ENCODE assay signal across 8 mouse cellular contexts in the genomic region with DNA sequence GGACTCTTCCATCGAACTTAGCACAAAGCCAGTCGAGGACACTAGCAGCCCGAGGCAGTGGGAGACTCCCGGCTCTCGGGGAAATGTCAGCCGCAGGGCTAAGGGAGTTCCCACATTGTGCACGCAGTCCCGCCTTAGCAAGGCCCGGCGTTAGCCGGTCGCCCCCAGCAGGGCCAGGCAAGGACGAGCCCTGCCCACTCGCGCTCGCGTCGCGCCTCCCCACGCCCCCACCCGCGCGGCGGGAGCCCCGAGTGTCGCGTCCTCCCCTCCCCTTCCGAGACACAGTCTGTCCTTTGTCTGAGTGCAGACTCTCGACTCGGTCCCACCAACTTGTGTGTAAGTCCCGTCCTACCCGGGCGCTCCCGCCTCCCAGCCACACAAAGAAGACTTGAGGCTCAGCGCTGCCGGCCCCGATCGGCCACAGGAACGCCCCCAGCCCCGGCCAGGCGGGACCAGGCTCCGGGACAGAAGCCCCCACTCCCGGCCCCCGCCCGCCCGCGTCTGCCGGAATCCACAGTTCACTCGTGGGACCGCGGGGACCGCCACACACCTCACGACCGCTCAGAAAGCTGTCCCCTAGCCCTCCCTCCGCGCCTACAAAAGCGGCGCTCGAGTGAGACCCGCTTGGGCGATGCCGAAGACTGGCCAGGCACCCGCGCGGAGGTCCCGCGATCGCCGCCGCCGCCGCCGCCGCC. TPM values are rescaled to one million over a fixed set of nuclear protein-coding genes. Genes with fewer than 3 reads are reported as not detected.
DNase-seq lines count a peak whose midpoint lies in the region; ATAC-seq and TF ChIP-seq lines count a peak whose summit lies in the region.

No protein-coding gene starts in this region.

- H3K4me1 ChIP-seq in embryonic facial prominence, embryonic 14.5 days (ENCODE audit: control insufficient read depth, insufficient read depth, low read length): no peaks in the 10 kb centered on the region
- 0 out of 2 replicates have a peak, but pooled peaks cover 17% of the 10 kb centered on the region for H3K4me1 ChIP-seq in kidney, embryonic 14.5 days (ENCODE audit: control insufficient read depth, insufficient read depth, low read length)
- peaks cover 5% of the 10 kb centered on the region; the same call in 1 of the 2 replicates for H3K4me1 ChIP-seq in limb, embryonic 15.5 days
- H3K4me1 ChIP-seq in midbrain, postnatal 0 days (ENCODE audit: insufficient read depth, low read length): no peaks in the 10 kb centered on the region

- DNase-seq in 3134 (ENCODE audit: extremely low read depth, insufficient read length, low spot score): peak; percentile 82
- peak; percentile 38 to 48 for DNase-seq in adrenal gland, postnatal 4 days (ENCODE audit: low spot score in 2 of 2)
- DNase-seq in embryonic facial prominence, embryonic 14.5 days (ENCODE audit: low spot score): peak; percentile 89
- peak; percentile 59 for DNase-seq in heart, adult 8-10 months (ENCODE audit: low spot score)
- peak; percentile 75 for DNase-seq in midbrain, postnatal 0 days (ENCODE audit: low spot score)
- DNase-seq in spleen, postnatal 14 days (ENCODE audit: low spot score in 2 of 2): peak; percentile 59 to 68

- H3K9me3 ChIP-seq in embryonic facial prominence, embryonic 14.5 days (ENCODE audit: control insufficient read depth, low read length): no peaks in the 10 kb centered on the region
- no peaks in the 10 kb centered on the region for H3K9me3 ChIP-seq in kidney, embryonic 14.5 days (ENCODE audit: control insufficient read depth, low read length)
- H3K9me3 ChIP-seq in limb, embryonic 15.5 days: no peaks in the 10 kb centered on the region
- H3K9me3 ChIP-seq in midbrain, postnatal 0 days (ENCODE audit: low read length): no peaks in the 10 kb centered on the region

- TF ChIP-seq CTCF in midbrain, postnatal 0 days (IDR thresholded peaks at IDR 0.05): no peak

- peak overlapping the region; percentile 66 for H3K4me3 ChIP-seq in embryonic facial prominence, embryonic 14.5 days (ENCODE audit: low read depth, low read length)
- peak overlapping the region; percentile 91 for H3K4me3 ChIP-seq in kidney, embryonic 14.5 days (ENCODE audit: low read length)
- H3K4me3 ChIP-seq in limb, embryonic 15.5 days: peak overlapping the region; percentile 92
- peak overlapping the region; percentile 98 for H3K4me3 ChIP-seq in midbrain, postnatal 0 days (ENCODE audit: low read depth, low read length)

- ATAC-seq in embryonic facial prominence, embryonic 14.5 days (ENCODE audit: low read depth): peak; percentile 67
- ATAC-seq in kidney, embryonic 14.5 days (ENCODE audit: low FRiP score, low TSS enrichment): peak; percentile 73
- ATAC-seq in limb, embryonic 15.5 days (ENCODE audit: insufficient number of reproducible peaks, low FRiP score, low TSS enrichment, low read depth): peak; percentile 64
- peak; percentile 73 for ATAC-seq in midbrain, postnatal 0 days (ENCODE audit: low FRiP score)

- peak overlapping the region; percentile 91 for H3K9ac ChIP-seq in embryonic facial prominence, embryonic 14.5 days (ENCODE audit: low read depth, low read length)
- peak overlapping the region; percentile 100 for H3K9ac ChIP-seq in kidney, embryonic 14.5 days (ENCODE audit: low read depth, low read length)
- H3K9ac ChIP-seq in limb, embryonic 15.5 days: peak overlapping the region; percentile 97
- H3K9ac ChIP-seq in midbrain, postnatal 0 days (replicated peaks; ENCODE audit: low read length, poor library complexity, severe bottlenecking): peak overlapping the region; percentile 93

- H3K4me2 ChIP-seq in embryonic facial prominence, embryonic 14.5 days (ENCODE audit: low read depth, low read length): peak overlapping the region; percentile 77
- H3K4me2 ChIP-seq in kidney, embryonic 14.5 days (replicated peaks; ENCODE audit: low read depth, low read length): peak overlapping the region; percentile 46
- H3K4me2 ChIP-seq in limb, embryonic 15.5 days: peak overlapping the region; percentile 83
- peak overlapping the region; percentile 72 for H3K4me2 ChIP-seq in midbrain, postnatal 0 days (ENCODE audit: low read depth, low read length, poor library complexity, severe bottlenecking)

- H3K27ac ChIP-seq in embryonic facial prominence, embryonic 14.5 days (replicated peaks; ENCODE audit: low read depth, low read length): peak overlapping the region; percentile 97
- peak overlapping the region; percentile 99 for H3K27ac ChIP-seq in kidney, embryonic 14.5 days (ENCODE audit: low read depth, low read length)
- H3K27ac ChIP-seq in limb, embryonic 15.5 days: peak overlapping the region; percentile 98
- peak overlapping the region; percentile 94 for H3K27ac ChIP-seq in midbrain, postnatal 0 days (ENCODE audit: low read depth, low read length)

- H3K27me3 ChIP-seq in embryonic facial prominence, embryonic 14.5 days (replicated peaks; ENCODE audit: control insufficient read depth, insufficient read depth, low read length): no peaks in the 10 kb centered on the region
- H3K27me3 ChIP-seq in kidney, embryonic 14.5 days (ENCODE audit: control insufficient read depth, insufficient read depth, low read length): no peaks in the 10 kb centered on the region
- no peaks in the 10 kb centered on the region for H3K27me3 ChIP-seq in limb, embryonic 15.5 days
- no peaks in the 10 kb centered on the region for H3K27me3 ChIP-seq in midbrain, postnatal 0 days (ENCODE audit: insufficient read depth, low read length)

- H3K36me3 ChIP-seq in embryonic facial prominence, embryonic 14.5 days (ENCODE audit: control insufficient read depth, insufficient read depth, low read length): no peaks in the 10 kb centered on the region
- no peaks in the 10 kb centered on the region for H3K36me3 ChIP-seq in kidney, embryonic 14.5 days (ENCODE audit: control insufficient read depth, insufficient read depth, low read length)
- no peaks in the 10 kb centered on the region for H3K36me3 ChIP-seq in limb, embryonic 15.5 days
- H3K36me3 ChIP-seq in midbrain, postnatal 0 days (ENCODE audit: insufficient read depth, low read length): no peaks in the 10 kb centered on the region

- under 1% methylated on average over 28 of the region's 74 CpGs for WGBS in embryonic facial prominence, embryonic 14.5 days
- WGBS in kidney, embryonic 14.5 days: under 1% methylated on average over 74 of the region's 74 CpGs
- under 1% methylated on average over 54 of the region's 74 CpGs for WGBS in limb, embryonic 15.5 days
- WGBS in midbrain, postnatal 0 days: 2% methylated on average over 65 of the region's 74 CpGs

RNA-seq across cellular contexts. Expression of a gene that starts 0.9 kb away (rescaled TPM):
- 10 to 100 TPM; 51.2 to 59.1 TPM for total RNA-seq in adrenal gland, postnatal 4 days (2021)
- polyA plus RNA-seq in embryonic facial prominence, embryonic 14.5 days (2014; fragmentation: Nextera tagmentation; extraction: Ambion mirVana): 71.1 and 72.8 TPM in 2 replicates
- 10 to 100 TPM in 1 of 4 experiments, 1 to 10 TPM in 3; 5.1 to 11.1 (median 8.1) TPM for total RNA-seq in heart, adult 8-10 months (2022)
- 114 and 144 TPM in 2 replicates for polyA plus RNA-seq in kidney, embryonic 14.5 days (2014; fragmentation: Nextera tagmentation; extraction: Ambion mirVana)
- 75.2 and 76.6 TPM in 2 replicates for polyA plus RNA-seq in limb, embryonic 15.5 days (2015; fragmentation: Nextera tagmentation; extraction: Ambion mirVana)
- 16.6 and 34.5 TPM in 2 replicates for total RNA-seq in midbrain, postnatal 0 days (2014; rRNA removed)
- 21.5 and 25.8 TPM in 2 replicates for polyA plus RNA-seq in midbrain, postnatal 0 days (2015; fragmentation: Nextera tagmentation; extraction: Ambion mirVana)

Comparison
In these comparisons a context has a peak if more than half of its experiments do, and no peak if none do; other contexts are left out.
1. Peak in every context shown above with its lines: DNase-seq, ATAC-seq, H3K4me3 ChIP-seq and H3K27ac ChIP-seq.